ENCODE assay signal across 7 mouse cellular contexts in genomic region chr11:94208811-94209675, GRCm38 (mm10). TPM values are rescaled to one million over a fixed set of nuclear protein-coding genes. Genes with fewer than 3 reads are reported as not detected.
A peak's percentile ranks its signal among the peaks of the same experiment; 100 is the strongest.
DNase-seq lines count a peak whose midpoint lies in the region; ATAC-seq and TF ChIP-seq lines count a peak whose summit lies in the region.

No protein-coding gene starts in this region.

- WGBS in forebrain, embryonic 11.5 days = 56% methylated on average over 8 of the region's 8 CpGs
- WGBS in intestine, postnatal 0 days = 38% methylated on average over 8 of the region's 8 CpGs
- 43% methylated on average over 8 of the region's 8 CpGs for WGBS in neural tube, embryonic 14.5 days

- H3K27ac ChIP-seq in layer of hippocampus, adult 2 months = peak overlapping the region; percentile 99
- peak overlapping the region; percentile 95; the same call in 1 of the 2 replicates for H3K27ac ChIP-seq in forebrain, embryonic 11.5 days (ENCODE audit: low read depth, low read length)
- H3K27ac ChIP-seq in intestine, postnatal 0 days (ENCODE audit: low read depth, low read length) = peak overlapping the region; percentile 95
- peak overlapping the region; percentile 97 for H3K27ac ChIP-seq in neural tube, embryonic 14.5 days (ENCODE audit: low read depth, low read length)

- peak overlapping the region; percentile 72; the same call in 1 of the 2 replicates for H3K4me3 ChIP-seq in layer of hippocampus, adult 2 months
- no peak overlapping the region for H3K4me3 ChIP-seq in forebrain, embryonic 11.5 days (ENCODE audit: low read depth, low read length)
- no peak overlapping the region for H3K4me3 ChIP-seq in intestine, postnatal 0 days (ENCODE audit: low read depth, low read length)
- H3K4me3 ChIP-seq in neural tube, embryonic 14.5 days (ENCODE audit: low read depth, low read length) = peak overlapping the region; percentile 38; the same call in 1 of the 2 replicates

- H3K4me2 ChIP-seq in forebrain, embryonic 11.5 days (ENCODE audit: low read depth, low read length, severe bottlenecking) = peak overlapping the region; percentile 97; the same call in 1 of the 2 replicates
- H3K4me2 ChIP-seq in intestine, postnatal 0 days (replicated peaks; ENCODE audit: low read depth) = peak overlapping the region; percentile 93; the same call in 1 of the 2 replicates
- H3K4me2 ChIP-seq in neural tube, embryonic 14.5 days (ENCODE audit: low read depth, low read length) = peak overlapping the region; percentile 66

- H3K9ac ChIP-seq in forebrain, embryonic 11.5 days (ENCODE audit: low read length) = no peak overlapping the region
- H3K9ac ChIP-seq in intestine, postnatal 0 days (ENCODE audit: low read depth, low read length) = no peak overlapping the region
- H3K9ac ChIP-seq in neural tube, embryonic 14.5 days (replicated peaks; ENCODE audit: low read depth, low read length) = no peak overlapping the region

- no peak for TF ChIP-seq CTCF in layer of hippocampus, adult 2 months (conservative IDR thresholded peaks at IDR 0.05)
- TF ChIP-seq CTCF in intestine, postnatal 0 days (IDR thresholded peaks at IDR 0.05; ENCODE audit: low read depth) = no peak

- no peak for ATAC-seq in forebrain, embryonic 11.5 days (replicated peaks; ENCODE audit: low FRiP score)
- ATAC-seq in intestine, postnatal 0 days = no peak
- ATAC-seq in neural tube, embryonic 14.5 days (ENCODE audit: low read depth) = no peak

- peak in 1 of 2 experiments; percentile 37 for DNase-seq in layer of hippocampus, adult 2 months (ENCODE audit: low spot score in 2 of 2)
- no peak for DNase-seq in layer of hippocampus, postnatal 10 days (ENCODE audit: low spot score in 2 of 2)
- no peak for DNase-seq in forebrain, embryonic 11.5 days (ENCODE audit: low spot score)
- DNase-seq in urinary bladder, postnatal 4 days (ENCODE audit: low spot score in 2 of 2) = no peak
- no peak for DNase-seq in spleen, postnatal 10 days (ENCODE audit: low spot score in 2 of 2)

- H3K9me3 ChIP-seq in forebrain, embryonic 11.5 days (ENCODE audit: control insufficient read depth, low read length) = no peaks in the 10 kb centered on the region
- no peaks in the 10 kb centered on the region for H3K9me3 ChIP-seq in intestine, postnatal 0 days (ENCODE audit: control insufficient read depth)
- H3K9me3 ChIP-seq in neural tube, embryonic 14.5 days (ENCODE audit: control insufficient read depth, low read length) = no peaks in the 10 kb centered on the region

- H3K4me1 ChIP-seq in forebrain, embryonic 11.5 days (replicated peaks; ENCODE audit: control insufficient read depth, insufficient read depth, low read length) = peaks cover 6% of the 10 kb centered on the region; the same call in 1 of the 2 replicates
- peaks cover 4% of the 10 kb centered on the region for H3K4me1 ChIP-seq in intestine, postnatal 0 days (replicated peaks; ENCODE audit: control insufficient read depth, insufficient read depth, low read length)
- H3K4me1 ChIP-seq in neural tube, embryonic 14.5 days (ENCODE audit: control insufficient read depth, insufficient read depth, low read length) = peaks cover 11% of the 10 kb centered on the region

- no peaks in the 10 kb centered on the region for H3K27me3 ChIP-seq in forebrain, embryonic 11.5 days (ENCODE audit: control insufficient read depth, insufficient read depth, low read length)
- no peaks in the 10 kb centered on the region for H3K27me3 ChIP-seq in intestine, postnatal 0 days (replicated peaks; ENCODE audit: control insufficient read depth, insufficient read depth, low read length)
- H3K27me3 ChIP-seq in neural tube, embryonic 14.5 days (ENCODE audit: control insufficient read depth, insufficient read depth, low read length) = no peaks in the 10 kb centered on the region

- peaks cover 1% of the 10 kb centered on the region; the same call in 1 of the 2 replicates for H3K36me3 ChIP-seq in forebrain, embryonic 11.5 days (ENCODE audit: control insufficient read depth, insufficient read depth, low read length)
- peaks cover 4% of the 10 kb centered on the region for H3K36me3 ChIP-seq in intestine, postnatal 0 days (ENCODE audit: control insufficient read depth, insufficient read depth)
- peaks cover 4% of the 10 kb centered on the region; the same call in 1 of the 2 replicates for H3K36me3 ChIP-seq in neural tube, embryonic 14.5 days (ENCODE audit: control insufficient read depth, insufficient read depth, low read length)

RNA-seq across cellular contexts. Expression of gene Tob1, which starts 2.2 kb away (rescaled TPM):
- 10 to 100 TPM; 36.6 to 39.2 TPM for total RNA-seq in layer of hippocampus, adult 2 months (2021)
- 10 to 100 TPM; 29.2 to 31.3 TPM for total RNA-seq in layer of hippocampus, postnatal 10 days (2021)
- polyA plus RNA-seq in forebrain, embryonic 11.5 days (2014; fragmentation: Nextera tagmentation; extraction: Ambion mirVana) = 43.0 and 44.0 TPM in 2 replicates
- polyA plus RNA-seq in intestine, postnatal 0 days (2015; fragmentation: Nextera tagmentation; extraction: Ambion mirVana) = 69.4 and 71.8 TPM in 2 replicates
- polyA plus RNA-seq in neural tube, embryonic 14.5 days (2014; fragmentation: Nextera tagmentation; extraction: Ambion mirVana) = 27.9 and 31.1 TPM in 2 replicates

RNA-seq across cellular contexts. Expression of gene Wfikkn2, which starts 36.8 kb away (rescaled TPM):
- under 1 TPM; 0.49 to 0.72 TPM for total RNA-seq in layer of hippocampus, adult 2 months (2021)
- 1 to 10 TPM; 1.5 to 2.0 TPM for total RNA-seq in layer of hippocampus, postnatal 10 days (2021)
- 1.9 and 2.9 TPM in 2 replicates for polyA plus RNA-seq in forebrain, embryonic 11.5 days (2014; fragmentation: Nextera tagmentation; extraction: Ambion mirVana)
- polyA plus RNA-seq in intestine, postnatal 0 days (2015; fragmentation: Nextera tagmentation; extraction: Ambion mirVana) = 0.50 and 0.66 TPM in 2 replicates
- polyA plus RNA-seq in neural tube, embryonic 14.5 days (2014; fragmentation: Nextera tagmentation; extraction: Ambion mirVana) = 0.24 and 1.8 TPM in 2 replicates

Comparison
In these comparisons a context has a peak if more than half of its experiments do, and no peak if none do; other contexts are left out.
1. H3K4me3 ChIP-seq: peak in layer of hippocampus, adult 2 months (single experiment) and neural tube, embryonic 14.5 days (single experiment); none in forebrain, embryonic 11.5 days (single experiment) and intestine, postnatal 0 days (single experiment).
2. Peak in every context shown above with its lines, with median percentiles within 50 percentile points of each other: H3K27ac ChIP-seq and H3K4me2 ChIP-seq.